Mouse (Mus musculus) megakaryocyte, embryonic 14.5 days (primary cell): Measurements from ENCODE around the gene Runx3. TPM values are rescaled to one million over a fixed set of nuclear protein-coding genes. Genes with fewer than 3 reads are reported as not detected.

Experiments used
- H3K27me3 ChIP-seq: replicated peaks from 2 replicates; pipeline ENCODE3; 2012; ENCODE audit warnings: inconsistent platforms
- H3K36me3 ChIP-seq: replicated peaks from 2 replicates; pipeline ENCODE3; 2012; ENCODE audit warnings: low read length, inconsistent platforms, mixed read lengths
- H3K4me1 ChIP-seq: 2 replicates; pipeline ENCODE4 v1.6.1; 2012; ENCODE audit warnings: inconsistent platforms
- H3K4me3 ChIP-seq: replicated peaks from 2 replicates; pipeline ENCODE3; 2012; ENCODE audit warnings: moderate library complexity, mild to moderate bottlenecking, inconsistent platforms
- H3K9me3 ChIP-seq: 2 replicates; pipeline ENCODE4 v1.6.1; 2012; ENCODE audit warnings: inconsistent platforms
- FLI1 ChIP-seq: IDR thresholded peaks from 2 replicates; pipeline ENCODE4 v1.6.1; 2012; ENCODE audit warnings: low read length, inconsistent platforms, mixed read lengths
- GATA1 ChIP-seq: IDR thresholded peaks from 3 replicates; pipeline ENCODE4 v1.6.1; 2012; ENCODE audit warnings: mixed read lengths, low read length, inconsistent platforms, borderline replicate concordance
- polyA plus RNA-seq: library from polyadenylated mRNA; stranded (reverse); fragments of >175 nt; gene quantifications from 2 replicates; pipeline ENCODE4 v1.2.3, GENCODE M21; 2012; ENCODE audit warnings: low replicate concordance; ENCODE audit not compliant: insufficient read depth

The Runx3 gene
- polyA plus RNA-seq, 1 experiment: 128 TPM

DNA sequence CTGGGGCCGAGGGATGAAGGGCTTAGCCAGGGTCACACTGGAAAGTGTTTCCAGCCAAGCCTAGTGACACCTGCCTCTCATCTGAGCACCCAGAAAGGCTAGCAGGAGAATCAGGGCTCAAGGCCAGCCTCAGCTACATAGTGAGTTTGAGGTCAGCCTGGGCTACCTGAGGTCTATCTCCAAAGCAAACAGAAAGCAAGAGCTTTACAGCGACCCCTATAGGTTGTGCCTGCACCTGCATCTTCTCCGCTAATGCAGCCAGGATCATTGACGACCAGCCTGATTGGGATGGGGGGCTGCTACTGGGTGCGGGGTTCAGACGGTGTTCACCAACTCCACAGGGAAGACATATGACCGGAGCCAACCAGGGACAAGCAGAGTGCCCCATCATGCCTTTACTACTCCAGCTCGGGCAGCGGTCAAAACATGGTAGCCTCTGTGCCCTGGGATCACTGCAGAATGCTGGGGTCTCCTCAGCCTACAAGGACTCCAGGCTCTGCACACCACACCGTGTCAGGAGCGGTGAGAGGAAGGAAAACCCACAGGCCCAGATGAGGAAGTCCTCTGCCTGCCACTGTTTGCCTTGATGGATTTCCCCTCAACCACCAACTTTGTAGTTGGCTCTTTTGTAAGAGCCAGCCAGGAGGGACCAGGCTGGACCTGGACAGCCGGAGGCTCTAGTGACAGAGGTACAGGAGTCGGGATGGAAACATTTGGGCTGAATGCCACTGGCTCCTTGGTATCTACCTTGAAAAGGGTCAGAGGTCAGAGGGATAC lies 35.2 kb upstream of the Runx3 start:
- no peak for TF ChIP-seq GATA1
- TF ChIP-seq FLI1: no peak
- peaks cover 4% of the 10 kb centered on the region for H3K9me3 ChIP-seq
- peaks cover 3% of the 10 kb centered on the region for H3K36me3 ChIP-seq
- H3K4me3 ChIP-seq: peak overlapping the region; percentile 25
- peaks cover 97% of the 10 kb centered on the region for H3K4me1 ChIP-seq
- no peaks in the 10 kb centered on the region for H3K27me3 ChIP-seq

GRCm38 (mm10) chr4:135090613-135091012 lies 29.8 kb upstream of the Runx3 start:
- H3K4me3 ChIP-seq: no peak overlapping the region
- peaks cover 21% of the 10 kb centered on the region for H3K9me3 ChIP-seq
- TF ChIP-seq GATA1 (no peak), FLI1 (no peak)
- peaks cover 5% of the 10 kb centered on the region for H3K27me3 ChIP-seq
- peaks cover 71% of the 10 kb centered on the region for H3K4me1 ChIP-seq
- H3K36me3 ChIP-seq: peaks cover 7% of the 10 kb centered on the region

DNA sequence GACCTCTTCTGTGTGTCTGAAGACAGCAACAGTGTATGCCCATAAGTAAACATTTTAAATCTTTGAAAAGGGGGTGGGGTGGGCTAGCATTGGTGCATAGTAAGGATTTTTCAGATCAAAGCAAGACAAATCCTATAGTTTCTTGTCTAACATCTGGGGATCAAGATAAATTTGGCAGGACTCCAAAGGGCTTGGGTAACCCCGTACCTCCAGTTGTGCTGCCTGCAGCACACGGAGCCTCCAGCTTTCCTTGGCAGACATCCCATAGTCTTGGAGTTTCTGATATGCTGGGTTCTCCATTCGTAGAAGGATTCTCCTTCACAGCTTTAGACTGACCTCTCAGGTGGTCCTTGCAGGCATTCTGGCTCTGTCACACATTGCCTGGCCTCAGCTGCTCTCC lies 27.6 kb upstream of the Runx3 start:
- peaks cover 4% of the 10 kb centered on the region for H3K36me3 ChIP-seq
- peaks cover 5% of the 10 kb centered on the region for H3K27me3 ChIP-seq
- TF ChIP-seq GATA1: no peak
- no peak for TF ChIP-seq FLI1
- H3K9me3 ChIP-seq: peaks cover 17% of the 10 kb centered on the region
- no peak overlapping the region for H3K4me3 ChIP-seq
- peaks cover 72% of the 10 kb centered on the region for H3K4me1 ChIP-seq

DNA sequence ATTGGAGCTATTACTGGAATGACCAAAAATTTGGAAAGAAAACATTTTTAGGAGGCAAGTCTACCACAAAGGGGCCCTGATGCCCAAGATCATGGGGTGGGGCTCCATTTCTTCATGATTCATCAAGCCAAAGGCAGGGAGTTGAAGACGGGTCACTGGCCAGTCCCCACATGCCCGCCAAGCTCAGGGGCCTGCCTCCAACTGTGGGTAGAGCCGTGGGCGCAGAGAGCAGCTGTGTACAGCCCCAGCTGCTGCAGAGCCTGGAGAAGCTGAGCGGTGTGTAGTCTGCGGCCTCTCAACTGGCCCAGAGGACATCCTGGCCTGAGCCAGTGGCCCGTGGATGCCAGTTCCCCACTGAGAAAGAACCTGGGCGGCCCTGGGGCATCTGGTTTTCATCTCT lies 24.8 kb upstream of the Runx3 start:
- H3K27me3 ChIP-seq: peaks cover 5% of the 10 kb centered on the region
- H3K36me3 ChIP-seq: peaks cover 4% of the 10 kb centered on the region
- peaks cover 73% of the 10 kb centered on the region for H3K4me1 ChIP-seq
- no peak overlapping the region for H3K4me3 ChIP-seq
- H3K9me3 ChIP-seq: peaks cover 17% of the 10 kb centered on the region
- TF ChIP-seq FLI1: no peak
- TF ChIP-seq GATA1: no peak

DNA sequence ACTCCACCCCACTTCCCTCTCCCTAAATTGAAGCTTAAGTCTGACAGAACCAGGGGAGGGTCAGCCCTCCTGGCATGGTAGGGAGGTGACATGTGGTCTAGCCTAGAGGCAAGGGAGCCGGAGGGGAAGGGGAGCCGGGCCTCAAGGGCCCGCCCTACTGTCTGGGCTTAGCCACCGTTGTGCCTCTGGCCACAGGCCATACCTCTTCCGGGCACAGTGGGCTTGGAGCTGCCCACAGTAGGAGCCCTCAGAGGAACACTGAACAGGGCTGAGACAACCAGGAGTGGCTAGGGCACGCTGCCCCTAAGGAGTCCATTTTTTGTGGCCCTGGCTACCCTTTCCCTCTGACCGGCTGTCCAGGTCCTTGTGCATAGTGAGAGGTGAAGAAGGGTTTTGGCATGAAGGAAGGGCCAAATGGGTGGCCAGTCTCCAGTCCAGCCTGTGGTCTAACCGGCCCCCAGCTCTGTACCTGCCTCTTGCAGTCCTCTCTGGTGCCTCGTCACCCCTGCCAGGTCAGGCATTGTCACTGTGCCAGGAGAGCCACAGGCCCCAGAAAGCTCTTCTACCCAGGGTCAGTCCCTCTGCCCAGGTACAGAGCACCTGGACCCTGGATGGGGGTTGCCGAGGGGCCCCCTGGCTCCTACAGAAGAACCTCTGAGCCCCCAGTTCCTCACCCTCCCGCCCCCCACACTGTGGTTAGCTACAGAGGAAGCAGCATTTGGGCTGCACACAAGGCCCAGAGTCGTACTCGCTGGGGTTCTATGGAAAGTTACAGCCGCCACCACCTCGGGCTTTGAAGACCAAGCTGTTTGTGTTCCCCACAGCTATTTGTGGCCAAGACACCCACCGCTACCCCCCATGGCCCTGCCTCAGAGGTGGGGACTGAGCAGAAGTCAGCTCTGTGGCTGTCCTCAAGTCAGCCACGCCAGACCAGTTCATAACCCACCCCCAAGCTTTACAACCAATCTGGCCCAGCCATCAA lies 22.3 kb upstream of the Runx3 start:
- H3K9me3 ChIP-seq: peaks cover 8% of the 10 kb centered on the region
- H3K4me1 ChIP-seq: peaks cover 84% of the 10 kb centered on the region
- H3K4me3 ChIP-seq: peak overlapping the region; percentile 66
- peaks cover 4% of the 10 kb centered on the region for H3K36me3 ChIP-seq
- H3K27me3 ChIP-seq: no peaks in the 10 kb centered on the region
- TF ChIP-seq GATA1 (no peak), FLI1 (no peak)

DNA sequence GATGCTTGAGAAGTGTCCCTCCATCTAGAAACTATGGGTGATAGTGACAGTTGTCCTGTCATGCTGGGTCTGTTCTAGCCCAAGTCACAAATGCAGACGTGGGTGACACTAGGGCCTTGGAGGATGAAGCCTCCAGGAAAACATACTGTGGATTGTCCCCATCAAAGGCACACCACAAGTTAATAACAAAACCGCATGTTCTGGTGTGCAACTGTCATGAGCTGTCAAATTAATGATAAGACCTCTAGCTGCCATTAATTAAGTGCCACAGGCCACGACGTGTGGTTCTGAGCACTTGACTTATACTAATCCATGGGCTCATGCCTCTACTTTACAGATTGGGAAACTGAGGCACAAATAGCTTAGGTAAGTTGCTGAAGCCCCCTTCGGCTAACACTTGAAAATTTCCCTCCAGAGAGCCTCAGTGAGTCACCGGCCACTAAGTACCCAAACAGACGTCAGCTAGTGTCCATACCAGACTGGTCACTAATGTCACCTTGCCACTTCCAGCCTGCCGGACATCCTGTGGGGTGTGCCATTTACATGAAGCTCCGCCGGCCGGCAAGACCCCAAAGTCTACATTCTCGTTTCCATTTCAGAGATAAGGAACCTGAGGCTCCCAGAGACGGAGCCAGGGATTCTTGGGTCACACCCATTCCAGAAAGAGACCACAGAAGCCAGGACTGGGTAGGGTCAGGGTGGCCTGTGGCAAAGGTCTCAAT lies 18.3 kb upstream of the Runx3 start:
- no peak for TF ChIP-seq GATA1
- no peak for TF ChIP-seq FLI1
- Histone ChIP-seq H3K9me3 (no peaks in the 10 kb centered on the region), H3K4me3 (peak overlapping the region; percentile 62), H3K27me3 (peaks cover 16% of the 10 kb centered on the region), H3K4me1 (peaks cover 99% of the 10 kb centered on the region), H3K36me3 (no peaks in the 10 kb centered on the region)

DNA sequence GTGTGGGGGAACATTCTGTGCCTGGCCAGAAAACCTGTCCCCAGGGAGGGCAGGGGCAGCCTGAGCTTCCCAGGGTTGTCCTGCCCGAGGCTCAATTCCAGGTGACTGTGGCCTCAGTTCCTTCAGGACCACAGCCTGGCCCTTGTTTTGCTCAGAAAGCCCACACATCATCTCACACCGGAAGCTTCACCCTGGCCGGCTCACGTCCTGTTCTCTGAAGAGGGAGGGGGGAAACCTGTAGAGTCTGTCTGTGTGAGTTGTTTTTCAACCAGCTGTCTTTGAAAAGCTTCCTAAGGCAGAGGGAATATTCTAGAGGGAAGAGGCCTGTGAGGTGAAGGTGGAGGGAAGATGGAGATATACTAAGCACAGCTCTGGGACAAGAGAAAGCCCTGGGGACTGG lies 17.7 kb upstream of the Runx3 start:
- Histone ChIP-seq H3K27me3 (peaks cover 16% of the 10 kb centered on the region), H3K4me1 (peaks cover 97% of the 10 kb centered on the region), H3K9me3 (no peaks in the 10 kb centered on the region), H3K4me3 (peak overlapping the region; percentile 62), H3K36me3 (no peaks in the 10 kb centered on the region)
- TF ChIP-seq GATA1 (no peak), FLI1 (no peak)

- no peaks in the 10 kb centered on the region for H3K36me3 ChIP-seq
- H3K9me3 ChIP-seq: no peaks in the 10 kb centered on the region
- no peak for TF ChIP-seq FLI1
- no peak for TF ChIP-seq GATA1
- H3K4me1 ChIP-seq: peaks cover 94% of the 10 kb centered on the region
- peaks cover 16% of the 10 kb centered on the region for H3K27me3 ChIP-seq
- H3K4me3 ChIP-seq: no peak overlapping the region
Measured at GRCm38 (mm10) chr4:135103800-135104199, 16.7 kb upstream of the Runx3 start.

DNA sequence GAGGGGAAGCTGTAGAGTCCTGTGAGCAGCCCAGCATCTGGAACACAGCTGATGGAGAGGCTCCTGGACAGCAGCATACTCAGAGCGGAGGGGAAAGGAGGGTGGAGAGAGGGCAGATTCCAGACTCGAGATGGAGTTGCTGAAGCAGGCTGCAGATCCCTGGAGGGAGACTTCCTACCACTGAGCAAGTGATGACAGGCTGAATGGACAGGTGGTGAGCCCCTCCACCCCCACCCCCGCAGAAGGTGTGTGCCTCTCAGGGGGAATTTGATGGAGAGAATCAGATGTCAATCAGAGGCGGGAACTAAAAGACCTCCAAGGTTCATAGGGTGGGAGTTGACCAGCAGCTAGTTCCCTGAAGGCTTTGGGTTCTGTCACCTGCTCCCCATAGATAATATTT lies 13.5 kb upstream of the Runx3 start:
- Histone ChIP-seq H3K4me1 (peaks cover 89% of the 10 kb centered on the region), H3K9me3 (peaks cover 4% of the 10 kb centered on the region; the same call in 1 of the 2 replicates), H3K27me3 (peaks cover 34% of the 10 kb centered on the region), H3K36me3 (no peaks in the 10 kb centered on the region), H3K4me3 (no peak overlapping the region)
- TF ChIP-seq GATA1: no peak
- TF ChIP-seq FLI1: no peak
